In genomic region chr11:59778874-59779223, GRCm38 (mm10) we compare ENCODE assay signal across 12 mouse cellular contexts. TPM values are rescaled to one million over a fixed set of nuclear protein-coding genes. Genes with fewer than 3 reads are reported as not detected.
DNase-seq lines count a peak whose midpoint lies in the region; ATAC-seq and TF ChIP-seq lines count a peak whose summit lies in the region.
"Had no signal": no experiment of that assay in that cellular context is flagged by ENCODE, and none has a peak within 500 bp of the region (broad histone marks: within the 10 kb centered on the region; RNA-seq: fewer than 3 reads in every experiment).

No protein-coding gene starts in this region.

- 53% methylated on average over 1 of the region's 1 CpGs for WGBS in heart, embryonic 15.5 days
- WGBS in kidney, postnatal 0 days, result 88% methylated on average over 1 of the region's 1 CpGs
- WGBS in midbrain, embryonic 15.5 days, result 83% methylated on average over 1 of the region's 1 CpGs
- WGBS in midbrain, embryonic 14.5 days, result 80% methylated on average over 1 of the region's 1 CpGs

- H3K27ac ChIP-seq in heart, embryonic 15.5 days, result no peak overlapping the region
- H3K27ac ChIP-seq in kidney, postnatal 0 days, result no peak overlapping the region
- H3K27ac ChIP-seq in midbrain, embryonic 15.5 days, result no peak overlapping the region
- H3K27ac ChIP-seq in midbrain, embryonic 14.5 days (replicated peaks; ENCODE audit: low read depth, low read length), result no peak overlapping the region
- H3K27ac ChIP-seq: forebrain, embryonic 13.5 days; heart, embryonic 13.5 days; hindbrain, embryonic 10.5 days had no signal

- no peak overlapping the region for H3K4me2 ChIP-seq in heart, embryonic 15.5 days
- no peak overlapping the region for H3K4me2 ChIP-seq in kidney, postnatal 0 days (ENCODE audit: low read length)
- H3K4me2 ChIP-seq in midbrain, embryonic 15.5 days, result no peak overlapping the region
- H3K4me2 ChIP-seq in midbrain, embryonic 14.5 days (ENCODE audit: low read length), result no peak overlapping the region
- H3K4me2 ChIP-seq: forebrain, embryonic 13.5 days; heart, embryonic 13.5 days had no signal

- TF ChIP-seq CTCF in kidney, postnatal 0 days (IDR thresholded peaks at IDR 0.05; ENCODE audit: low read depth), result no peak

- H3K4me3 ChIP-seq in heart, embryonic 15.5 days, result no peak overlapping the region
- no peak overlapping the region for H3K4me3 ChIP-seq in kidney, postnatal 0 days (replicated peaks; ENCODE audit: low read depth, low read length)
- no peak overlapping the region for H3K4me3 ChIP-seq in midbrain, embryonic 15.5 days
- no peak overlapping the region for H3K4me3 ChIP-seq in midbrain, embryonic 14.5 days (replicated peaks; ENCODE audit: low read depth, low read length)
- H3K4me3 ChIP-seq: forebrain, embryonic 13.5 days; heart, embryonic 13.5 days; hindbrain, embryonic 10.5 days had no signal

- no peaks in the 10 kb centered on the region for H3K27me3 ChIP-seq in heart, embryonic 15.5 days
- H3K27me3 ChIP-seq in kidney, postnatal 0 days (ENCODE audit: insufficient read depth, low read length), result no peaks in the 10 kb centered on the region
- H3K27me3 ChIP-seq in midbrain, embryonic 15.5 days (replicated peaks), result no peaks in the 10 kb centered on the region
- no peaks in the 10 kb centered on the region for H3K27me3 ChIP-seq in midbrain, embryonic 14.5 days (ENCODE audit: control insufficient read depth, insufficient read depth, low read length)
- H3K27me3 ChIP-seq: forebrain, embryonic 13.5 days; heart, embryonic 13.5 days had no signal

- 0 out of 2 replicates have a peak, but pooled peaks have one; percentile 14 for ATAC-seq in heart, embryonic 15.5 days (replicated peaks; ENCODE audit: insufficient number of reproducible peaks, insufficient read depth, low FRiP score, low read depth)
- ATAC-seq in kidney, postnatal 0 days (replicated peaks; ENCODE audit: low FRiP score, low read depth), result 0 out of 2 replicates have a peak, but pooled peaks have one; percentile 9
- ATAC-seq in midbrain, embryonic 15.5 days (replicated peaks), result 0 out of 2 replicates have a peak, but pooled peaks have one; percentile 14
- ATAC-seq in midbrain, embryonic 14.5 days (ENCODE audit: low FRiP score, low TSS enrichment), result no peak
- ATAC-seq in megakaryocyte-erythroid progenitor cell, adult 5-6 weeks (replicated peaks; ENCODE audit: low FRiP score, low TSS enrichment, poor library complexity, severe bottlenecking), result peak; percentile 4; the same call in 1 of the 2 replicates
- ATAC-seq in megakaryocyte progenitor cell, adult 5-6 weeks (replicated peaks; ENCODE audit: poor library complexity), result no peak
- ATAC-seq: forebrain, embryonic 13.5 days had no signal

- peaks cover 14% of the 10 kb centered on the region for H3K4me1 ChIP-seq in heart, embryonic 15.5 days (replicated peaks)
- no peaks in the 10 kb centered on the region for H3K4me1 ChIP-seq in kidney, postnatal 0 days (replicated peaks; ENCODE audit: insufficient read depth, low read length)
- no peaks in the 10 kb centered on the region for H3K4me1 ChIP-seq in midbrain, embryonic 15.5 days
- H3K4me1 ChIP-seq in midbrain, embryonic 14.5 days (ENCODE audit: control insufficient read depth, insufficient read depth, low read length), result no peaks in the 10 kb centered on the region
- H3K4me1 ChIP-seq: forebrain, embryonic 13.5 days; hindbrain, embryonic 10.5 days had no signal

- H3K9me3 ChIP-seq in heart, embryonic 15.5 days (replicated peaks), result no peaks in the 10 kb centered on the region
- no peaks in the 10 kb centered on the region for H3K9me3 ChIP-seq in kidney, postnatal 0 days (replicated peaks; ENCODE audit: low read length)
- H3K9me3 ChIP-seq in midbrain, embryonic 15.5 days, result no peaks in the 10 kb centered on the region
- H3K9me3 ChIP-seq in midbrain, embryonic 14.5 days (ENCODE audit: control insufficient read depth, low read length), result no peaks in the 10 kb centered on the region
- H3K9me3 ChIP-seq: forebrain, embryonic 13.5 days; heart, embryonic 13.5 days; hindbrain, embryonic 10.5 days had no signal

- no peak for DNase-seq in heart, adult 9 months (ENCODE audit: low spot score in 2 of 2)
- DNase-seq in kidney, postnatal 0 days (ENCODE audit: low spot score), result no peak
- DNase-seq in kidney, postnatal 25 days, result no peak
- no peak for DNase-seq in midbrain, embryonic 14.5 days

- no peak overlapping the region for H3K9ac ChIP-seq in heart, embryonic 15.5 days
- H3K9ac ChIP-seq in kidney, postnatal 0 days (ENCODE audit: low read depth, low read length), result no peak overlapping the region
- H3K9ac ChIP-seq in midbrain, embryonic 15.5 days, result no peak overlapping the region
- no peak overlapping the region for H3K9ac ChIP-seq in midbrain, embryonic 14.5 days (replicated peaks; ENCODE audit: low read length)
- H3K9ac ChIP-seq: forebrain, embryonic 13.5 days; heart, embryonic 13.5 days had no signal

- H3K36me3 ChIP-seq in heart, embryonic 15.5 days, result peaks cover 43% of the 10 kb centered on the region
- H3K36me3 ChIP-seq in kidney, postnatal 0 days (ENCODE audit: insufficient read depth, low read length), result peaks cover 28% of the 10 kb centered on the region
- H3K36me3 ChIP-seq in midbrain, embryonic 15.5 days (replicated peaks), result peaks cover 33% of the 10 kb centered on the region
- H3K36me3 ChIP-seq in midbrain, embryonic 14.5 days (ENCODE audit: control insufficient read depth, insufficient read depth, low read length), result peaks cover 44% of the 10 kb centered on the region

RNA-seq across cellular contexts. Expression of gene Pld6, which starts 8.6 kb away (rescaled TPM):
- polyA plus RNA-seq in heart, embryonic 15.5 days (2015; fragmentation: Nextera tagmentation; extraction: Ambion mirVana), result 3.4 and 4.9 TPM in 2 replicates
- 2.9 and 3.1 TPM in 2 replicates for polyA plus RNA-seq in kidney, postnatal 0 days (2015; fragmentation: Nextera tagmentation; extraction: Ambion mirVana)
- 13.3 and 13.7 TPM in 2 replicates for polyA plus RNA-seq in midbrain, embryonic 15.5 days (2015; fragmentation: Nextera tagmentation; extraction: Ambion mirVana)
- polyA plus RNA-seq in midbrain, embryonic 14.5 days (2014; fragmentation: Nextera tagmentation; extraction: Ambion mirVana), result 3.0 and 5.4 TPM in 2 replicates
- total RNA-seq in megakaryocyte-erythroid progenitor cell, adult 5-6 weeks (2014; fragmentation: Nextera tagmentation), result 2.6 and 2.8 TPM in 2 replicates
- 1.4 and 2.1 TPM in 2 replicates for total RNA-seq in megakaryocyte-erythroid progenitor cell, adult 5-6 weeks (2017)
- 0.37 and 1.1 TPM in 2 replicates for total RNA-seq in megakaryocyte progenitor cell, adult 5-6 weeks (2015)
- 0.91 and 1.3 TPM in 2 replicates for total RNA-seq in megakaryocyte progenitor cell, adult 5-6 weeks (2017)
- total RNA-seq: gastrocnemius, postnatal 25 days had no signal

RNA-seq across cellular contexts. Expression of gene Flcn, which starts 31.0 kb away (rescaled TPM):
- 32.6 and 36.9 TPM in 2 replicates for polyA plus RNA-seq in heart, embryonic 15.5 days (2015; fragmentation: Nextera tagmentation; extraction: Ambion mirVana)
- 30.6 and 31.7 TPM in 2 replicates for polyA plus RNA-seq in kidney, postnatal 0 days (2015; fragmentation: Nextera tagmentation; extraction: Ambion mirVana)
- 46.2 and 48.5 TPM in 2 replicates for polyA plus RNA-seq in midbrain, embryonic 15.5 days (2015; fragmentation: Nextera tagmentation; extraction: Ambion mirVana)
- polyA plus RNA-seq in midbrain, embryonic 14.5 days (2014; fragmentation: Nextera tagmentation; extraction: Ambion mirVana), result 35.9 and 41.1 TPM in 2 replicates
- total RNA-seq in megakaryocyte-erythroid progenitor cell, adult 5-6 weeks (2014; fragmentation: Nextera tagmentation), result 25.4 and 31.1 TPM in 2 replicates
- 17.0 and 21.1 TPM in 2 replicates for total RNA-seq in megakaryocyte-erythroid progenitor cell, adult 5-6 weeks (2017)
- total RNA-seq in megakaryocyte progenitor cell, adult 5-6 weeks (2015), result 11.1 and 15.6 TPM in 2 replicates
- total RNA-seq in megakaryocyte progenitor cell, adult 5-6 weeks (2017), result 15.8 and 18.4 TPM in 2 replicates

Comparison
In these comparisons a context has a peak if more than half of its experiments do, and no peak if none do; other contexts are left out.
1. ATAC-seq: peak in heart, embryonic 15.5 days (single experiment), kidney, postnatal 0 days (single experiment), midbrain, embryonic 15.5 days (single experiment) and megakaryocyte-erythroid progenitor cell, adult 5-6 weeks (single experiment); none in midbrain, embryonic 14.5 days (single experiment) and megakaryocyte progenitor cell, adult 5-6 weeks (single experiment).